Comparison of ENCODE assay signal across 8 mouse cellular contexts in genomic region chr5:65696821-65697485, GRCm38 (mm10). TPM values are rescaled to one million over a fixed set of nuclear protein-coding genes. Genes with fewer than 3 reads are reported as not detected.
DNase-seq lines count a peak whose midpoint lies in the region; ATAC-seq lines count a peak whose summit lies in the region.

No protein-coding gene starts in this region.

- peak overlapping the region; percentile 74 for H3K4me2 ChIP-seq in hindbrain, embryonic 16.5 days (ENCODE audit: low read length)

- H3K27me3 ChIP-seq in hindbrain, embryonic 16.5 days (replicated peaks; ENCODE audit: control insufficient read depth, insufficient read depth, low read length), result no peaks in the 10 kb centered on the region

- H3K9me3 ChIP-seq in hindbrain, embryonic 16.5 days (ENCODE audit: control insufficient read depth, low read length), result no peaks in the 10 kb centered on the region

- H3K27ac ChIP-seq in hindbrain, embryonic 16.5 days (ENCODE audit: low read depth, low read length), result peak overlapping the region; percentile 96
- H3K27ac ChIP-seq in macrophage, result peak overlapping the region; percentile 38

- WGBS in hindbrain, embryonic 16.5 days, result under 1% methylated on average over 42 of the region's 58 CpGs
- WGBS in macrophage (ENCODE audit: missing documents), result 1% methylated on average over 56 of the region's 58 CpGs

- H3K4me1 ChIP-seq in hindbrain, embryonic 16.5 days (ENCODE audit: control insufficient read depth, insufficient read depth, low read depth, low read length), result peaks cover 17% of the 10 kb centered on the region

- H3K4me3 ChIP-seq in hindbrain, embryonic 16.5 days (ENCODE audit: low read length), result peak overlapping the region; percentile 84
- peak overlapping the region; percentile 51 for H3K4me3 ChIP-seq in macrophage (ENCODE audit: inconsistent target)

- ATAC-seq in hindbrain, embryonic 16.5 days, result peak; percentile 35

- peak; percentile 68 for DNase-seq in T-cell, adult 2 months (ENCODE audit: low spot score)
- DNase-seq in cerebellum, postnatal 36 days, result peak; percentile 64 to 76
- DNase-seq in gastrocnemius, adult 18-20 months (ENCODE audit: low spot score), result peak; percentile 84
- DNase-seq in left cerebral cortex, adult 18-20 months (ENCODE audit: low spot score in 2 of 2), result peak; percentile 62 to 67
- DNase-seq in retina, postnatal 7 days (ENCODE audit: low read depth, low spot score), result peak; percentile 69
- DNase-seq in urinary bladder, adult 18-20 months (ENCODE audit: low spot score in 2 of 2), result peak; percentile 64 to 71

- H3K36me3 ChIP-seq in hindbrain, embryonic 16.5 days (ENCODE audit: control insufficient read depth, insufficient read depth, low read length), result no peaks in the 10 kb centered on the region
- no peaks in the 10 kb centered on the region for H3K36me3 ChIP-seq in macrophage (ENCODE audit: inconsistent target)

- H3K9ac ChIP-seq in hindbrain, embryonic 16.5 days (ENCODE audit: low read depth, low read length), result peak overlapping the region; percentile 93

- H3K79me2 ChIP-seq in macrophage (ENCODE audit: inconsistent target), result peaks cover 48% of the 10 kb centered on the region

RNA-seq across cellular contexts. Expression of gene Pds5a, which starts 1.1 kb away (rescaled TPM):
- total RNA-seq in gastrocnemius, adult 18-20 months (2021), result 10 to 100 TPM; 43.1 to 44.7 TPM
- 27.7 and 35.0 TPM in 2 replicates for polyA plus RNA-seq in hindbrain, embryonic 16.5 days (2015; fragmentation: Nextera tagmentation; extraction: Ambion mirVana)
- 10 to 100 TPM; 81.2 to 81.7 TPM for total RNA-seq in left cerebral cortex, adult 18-20 months (2021)
- 100 to 1,000 TPM; 201 to 484 (median 395) TPM for total RNA-seq in macrophage (2018; cell fraction: chromatin; rRNA removed)
- total RNA-seq in macrophage (2018; cell fraction: cytosol; rRNA removed), result 10 to 100 TPM; 50.0 to 89.6 (median 69.1) TPM
- 100 to 1,000 TPM; 139 to 442 (median 231) TPM for total RNA-seq in macrophage (2018; cell fraction: nucleus; rRNA removed)
- polyA plus RNA-seq in macrophage (2018), result 38.5 to 63.2 TPM (median 51.3 TPM) in 3 replicates

Comparison
In these comparisons a context has a peak if more than half of its experiments do, and no peak if none do; other contexts are left out.
1. Peak in every context shown above with its lines: DNase-seq, ATAC-seq, H3K4me3 ChIP-seq and H3K27ac ChIP-seq.